Mouse (Mus musculus) heart, embryonic 11.5 days (tissue): ENCODE results near the gene Akap9. TPM values are rescaled to one million over a fixed set of nuclear protein-coding genes. Genes with fewer than 3 reads are reported as not detected.

Source experiments
- ATAC-seq: fragments of 200-750 bp; cut with Nextera tagmentation; replicated peaks from 2 replicates; pipeline ENCODE4 v1.8.0; 2017; ENCODE audit warnings: moderate library complexity; ENCODE audit not compliant: insufficient number of reproducible peaks, low FRiP score, low TSS enrichment
- H3K27ac ChIP-seq: fragments of 300-500 bp; sonication (generic); 2 replicates; pipeline ENCODE4 v1.5.1; 2014; ENCODE audit warnings: mild to moderate bottlenecking, low read depth, low read length
- H3K27me3 ChIP-seq: fragments of 300-500 bp; sonication (generic); 2 replicates; pipeline ENCODE4 v1.6.1; 2014; ENCODE audit warnings: mild to moderate bottlenecking, low read length, mixed read lengths; ENCODE audit not compliant: control insufficient read depth, insufficient read depth
- H3K36me3 ChIP-seq: fragments of 300-500 bp; sonication (generic); 2 replicates; pipeline ENCODE4 v1.6.1; 2014; ENCODE audit warnings: mild to moderate bottlenecking, low read length, moderate library complexity, mixed read lengths; ENCODE audit not compliant: control insufficient read depth, insufficient read depth
- H3K4me1 ChIP-seq: fragments of 300-500 bp; sonication (generic); 2 replicates; pipeline ENCODE4 v1.6.1; 2014; ENCODE audit warnings: low read length; ENCODE audit not compliant: control insufficient read depth, insufficient read depth
- H3K4me2 ChIP-seq: fragments of 300-500 bp; sonication (generic); 2 replicates; pipeline ENCODE4 v1.6.1; 2014; ENCODE audit warnings: mild to moderate bottlenecking, moderate library complexity
- H3K4me3 ChIP-seq: fragments of 300-500 bp; sonication (generic); 2 replicates; pipeline ENCODE4 v1.5.1; 2014; ENCODE audit warnings: low read depth, low read length
- H3K9ac ChIP-seq: fragments of 300-500 bp; sonication (generic); 2 replicates; pipeline ENCODE4 v1.6.1; 2014; ENCODE audit warnings: mild to moderate bottlenecking, low read depth, low read length, moderate library complexity
- H3K9me3 ChIP-seq: fragments of 300-500 bp; sonication (generic); replicated peaks from 2 replicates; pipeline ENCODE4 v1.6.1; 2016; ENCODE audit warnings: low read length; ENCODE audit not compliant: control insufficient read depth
- WGBS: fragments of 180-500 bp; shearing (Covaris S2); extraction: QIAGEN DNeasy Blood & Tissue Kit; methylation state at CpG from one replicate; pipeline ENCODE4 v1.1.7; 2014; ENCODE audit not compliant: insufficient replicate concordance; 5-methylcytosine and 5-hydroxymethylcytosine counted together
- polyA plus RNA-seq: library from polyadenylated mRNA; unstranded; fragments of >200 nt; fragmentation: Nextera tagmentation; extraction: Ambion mirVana; gene quantifications from 2 replicates; pipeline ENCODE4 v1.2.1, GENCODE M21; 2014

The Akap9 gene
- polyA plus RNA-seq, 1 experiment from 2014 or later = 99.1 TPM

DNA sequence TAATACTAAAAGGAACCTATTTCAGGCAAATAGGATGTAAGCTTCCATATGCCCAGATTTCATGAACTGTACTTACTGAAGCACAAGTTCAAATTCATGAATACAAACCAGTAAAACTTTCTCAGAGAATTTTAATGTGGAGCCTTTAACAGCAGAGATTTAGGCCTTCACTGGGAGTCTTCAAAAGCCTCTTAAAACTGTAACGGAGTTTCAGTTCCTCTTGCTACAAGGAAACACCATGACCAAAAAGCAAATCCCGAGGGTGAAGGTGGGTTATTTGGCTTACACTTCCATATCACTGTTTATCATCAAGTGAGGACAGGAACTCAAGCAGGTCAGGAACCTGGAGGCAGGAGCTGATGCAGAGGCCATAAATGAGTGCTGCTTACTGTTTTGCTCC, 153.7 kb downstream of the Akap9 start:
- Histone ChIP-seq H3K4me2 (no peak overlapping the region), H3K27me3 (no peaks in the 10 kb centered on the region), H3K27ac (no peak overlapping the region), H3K4me3 (no peak overlapping the region), H3K9me3 (no peaks in the 10 kb centered on the region), H3K36me3 (peaks cover 13% of the 10 kb centered on the region), H3K9ac (no peak overlapping the region), H3K4me1 (no peaks in the 10 kb centered on the region)
- WGBS = 86% methylated on average over 2 of the region's 2 CpGs
- ATAC-seq = no peak

DNA sequence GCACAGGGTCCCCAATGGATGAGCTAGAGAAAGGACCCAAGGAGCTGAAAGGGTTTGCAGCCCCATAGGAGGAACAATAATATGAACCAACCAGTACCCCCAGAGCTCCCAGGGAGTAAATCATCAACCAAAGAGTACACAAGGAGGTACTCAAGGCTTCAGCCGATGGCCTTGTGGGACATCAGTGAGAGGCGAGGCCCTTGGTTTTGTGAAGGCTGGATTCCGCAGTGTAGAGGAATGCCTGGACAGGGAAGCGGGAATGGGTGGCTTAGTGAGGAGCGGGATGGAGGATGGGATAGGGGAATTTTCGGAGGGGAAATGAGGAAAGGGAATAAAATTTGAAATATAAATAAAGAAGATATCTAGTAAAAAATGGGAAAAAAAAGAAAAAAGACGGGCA, 157.1 kb downstream of the Akap9 start:
- H3K4me1 ChIP-seq = no peaks in the 10 kb centered on the region

DNA sequence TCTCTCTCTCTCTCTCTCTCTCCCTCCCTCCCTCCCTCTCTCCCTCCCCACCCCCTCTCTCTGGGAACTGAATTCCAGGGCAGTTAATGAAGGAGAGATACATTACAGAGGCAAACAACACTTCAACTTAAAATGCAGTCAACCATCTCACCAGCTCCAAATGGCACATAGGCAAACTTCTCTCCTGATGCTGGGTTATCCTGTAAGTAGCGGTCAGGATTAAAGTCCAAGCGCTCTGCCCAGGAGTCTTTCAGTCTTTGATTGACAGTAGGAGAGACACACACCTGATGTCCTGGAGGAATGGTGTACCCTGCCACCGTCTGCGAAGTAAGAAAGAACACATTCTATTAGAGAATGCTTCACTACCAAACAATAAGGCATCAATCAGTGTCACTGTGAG, 158.5 kb downstream of the Akap9 start:
- H3K9ac ChIP-seq = no peak overlapping the region
- H3K27me3 ChIP-seq = no peaks in the 10 kb centered on the region
- no peak overlapping the region for H3K4me3 ChIP-seq
- ATAC-seq = no peak
- no peaks in the 10 kb centered on the region for H3K9me3 ChIP-seq
- no peak overlapping the region for H3K27ac ChIP-seq
- no peaks in the 10 kb centered on the region for H3K4me1 ChIP-seq
- H3K36me3 ChIP-seq = peaks cover 21% of the 10 kb centered on the region
- H3K4me2 ChIP-seq = no peak overlapping the region
- 93% methylated on average over 4 of the region's 4 CpGs for WGBS

More for the DNA sequence above, 157.1 kb downstream of the Akap9 start:
- 88% methylated on average over 7 of the region's 7 CpGs for WGBS
- Histone ChIP-seq H3K4me2 (no peak overlapping the region), H3K4me3 (no peak overlapping the region), H3K9ac (no peak overlapping the region), H3K27me3 (no peaks in the 10 kb centered on the region), H3K27ac (no peak overlapping the region), H3K9me3 (no peaks in the 10 kb centered on the region), H3K36me3 (peaks cover 17% of the 10 kb centered on the region)
- no peak for ATAC-seq

GRCm38 (mm10) chr5:4088190-4088589, 160.3 kb downstream of the Akap9 start:
- no peak overlapping the region for H3K4me2 ChIP-seq
- H3K4me3 ChIP-seq = no peak overlapping the region
- WGBS = 84% methylated on average over 5 of the region's 5 CpGs
- no peak for ATAC-seq
- no peak overlapping the region for H3K9ac ChIP-seq
- no peaks in the 10 kb centered on the region for H3K27me3 ChIP-seq
- H3K4me1 ChIP-seq = no peaks in the 10 kb centered on the region
- no peaks in the 10 kb centered on the region for H3K9me3 ChIP-seq
- no peak overlapping the region for H3K27ac ChIP-seq
- peaks cover 27% of the 10 kb centered on the region for H3K36me3 ChIP-seq

DNA sequence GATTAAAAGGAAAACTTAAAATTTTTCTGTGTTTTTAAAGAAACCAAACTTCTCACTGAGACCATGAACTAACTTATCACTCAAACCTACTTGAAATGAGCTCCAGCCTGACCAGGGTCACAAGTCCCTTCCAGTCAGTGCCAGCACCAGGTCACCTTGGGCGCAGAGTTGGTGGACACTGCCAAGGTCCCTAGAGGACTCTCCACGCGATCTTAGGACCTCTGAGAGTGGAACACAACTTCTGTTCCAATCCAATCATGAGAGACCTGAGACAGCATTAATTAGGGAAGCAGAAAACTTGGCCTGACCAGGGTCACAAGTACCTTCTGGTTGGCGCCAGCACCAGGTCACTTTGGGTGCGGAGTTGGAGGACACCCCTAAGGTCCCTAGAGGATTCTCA, 166.6 kb downstream of the Akap9 start:
- ATAC-seq = no peak
- Histone ChIP-seq H3K4me2 (no peak overlapping the region), H3K4me3 (no peak overlapping the region), H3K4me1 (no peaks in the 10 kb centered on the region), H3K9ac (no peak overlapping the region), H3K27ac (no peak overlapping the region), H3K9me3 (no peaks in the 10 kb centered on the region), H3K27me3 (no peaks in the 10 kb centered on the region), H3K36me3 (peaks cover 19% of the 10 kb centered on the region)
- WGBS = 92% methylated on average over 5 of the region's 5 CpGs

GRCm38 (mm10) chr5:4101031-4101430, 173.2 kb downstream of the Akap9 start:
- H3K36me3 ChIP-seq = peaks cover 23% of the 10 kb centered on the region

GRCm38 (mm10) chr5:4101770-4102169, 173.9 kb downstream of the Akap9 start:
- H3K4me2 ChIP-seq = no peak overlapping the region
- H3K27me3 ChIP-seq = no peaks in the 10 kb centered on the region
- peaks cover 23% of the 10 kb centered on the region for H3K36me3 ChIP-seq
- no peak overlapping the region for H3K27ac ChIP-seq
- no peaks in the 10 kb centered on the region for H3K4me1 ChIP-seq
- no peaks in the 10 kb centered on the region for H3K9me3 ChIP-seq
- no peak for ATAC-seq
- no peak overlapping the region for H3K9ac ChIP-seq
- WGBS = 93% methylated on average over 2 of the region's 2 CpGs
- no peak overlapping the region for H3K4me3 ChIP-seq

More at GRCm38 (mm10) chr5:4101031-4101430, 173.2 kb downstream of the Akap9 start:
- H3K4me2 ChIP-seq = no peak overlapping the region
- no peaks in the 10 kb centered on the region for H3K27me3 ChIP-seq
- no peak overlapping the region for H3K27ac ChIP-seq
- no peaks in the 10 kb centered on the region for H3K4me1 ChIP-seq
- H3K9ac ChIP-seq = no peak overlapping the region
- ATAC-seq = no peak
- no peak overlapping the region for H3K4me3 ChIP-seq
- no peaks in the 10 kb centered on the region for H3K9me3 ChIP-seq
- WGBS = 94% methylated on average over 4 of the region's 4 CpGs

- no peaks in the 10 kb centered on the region for H3K27me3 ChIP-seq
- no peaks in the 10 kb centered on the region for H3K4me1 ChIP-seq
- peak overlapping the region; percentile 98 for H3K4me3 ChIP-seq
- no peaks in the 10 kb centered on the region for H3K9me3 ChIP-seq
- H3K27ac ChIP-seq = peak overlapping the region; percentile 93
- peak overlapping the region; percentile 85 for H3K9ac ChIP-seq
- 2% methylated on average over 41 of the region's 41 CpGs for WGBS
- H3K4me2 ChIP-seq = peak overlapping the region; percentile 82
- H3K36me3 ChIP-seq = peaks cover 23% of the 10 kb centered on the region
- ATAC-seq = peak; percentile 29
Measured at GRCm38 (mm10) chr5:4103626-4104340, 175.9 kb downstream of the Akap9 start.
